Mouse (Mus musculus) CH12.LX (cell line): Measurements from ENCODE around the gene Asic1.

Experiments used
- EP300 ChIP-seq: IDR thresholded peaks from 2 replicates; pipeline ENCODE4 v1.6.1; 2011; ENCODE audit warnings: low read length, improper control_type of control experiment
- MAZ ChIP-seq: IDR thresholded peaks from 2 replicates; pipeline ENCODE4 v1.6.1; 2012; ENCODE audit warnings: low read depth, mild to moderate bottlenecking, inconsistent platforms, low read length, improper control_type of control experiment, moderate library complexity
- USF1 ChIP-seq: IDR thresholded peaks from 2 replicates; pipeline ENCODE4 v1.6.1; 2014; ENCODE audit warnings: low read depth, mild to moderate bottlenecking, inconsistent platforms, low read length, improper control_type of control experiment

GRCm38 (mm10) chr15:99670154-99670821 lies at the start of gene Asic1:
- TF ChIP-seq MAZ: no peak
- no peak for TF ChIP-seq EP300
- TF ChIP-seq USF1: no peak
